Mouse (Mus musculus) kidney, adult 18-20 months (tissue): Measurements from ENCODE around the gene Lrrc28.

Experiments
- DNase-seq: peaks from one replicate; pipeline ENCODE4 v3.0.0; 2021

The Lrrc28 gene

GRCm38 (mm10) chr7:67588743-67589142, 56.3 kb downstream of the Lrrc28 start:
- DNase-seq = no peak

- DNase-seq = no peak
Observed at GRCm38 (mm10) chr7:67586479-67586878, 58.6 kb downstream of the Lrrc28 start.

GRCm38 (mm10) chr7:67583852-67584251, 61.2 kb downstream of the Lrrc28 start:
- no peak for DNase-seq

DNA sequence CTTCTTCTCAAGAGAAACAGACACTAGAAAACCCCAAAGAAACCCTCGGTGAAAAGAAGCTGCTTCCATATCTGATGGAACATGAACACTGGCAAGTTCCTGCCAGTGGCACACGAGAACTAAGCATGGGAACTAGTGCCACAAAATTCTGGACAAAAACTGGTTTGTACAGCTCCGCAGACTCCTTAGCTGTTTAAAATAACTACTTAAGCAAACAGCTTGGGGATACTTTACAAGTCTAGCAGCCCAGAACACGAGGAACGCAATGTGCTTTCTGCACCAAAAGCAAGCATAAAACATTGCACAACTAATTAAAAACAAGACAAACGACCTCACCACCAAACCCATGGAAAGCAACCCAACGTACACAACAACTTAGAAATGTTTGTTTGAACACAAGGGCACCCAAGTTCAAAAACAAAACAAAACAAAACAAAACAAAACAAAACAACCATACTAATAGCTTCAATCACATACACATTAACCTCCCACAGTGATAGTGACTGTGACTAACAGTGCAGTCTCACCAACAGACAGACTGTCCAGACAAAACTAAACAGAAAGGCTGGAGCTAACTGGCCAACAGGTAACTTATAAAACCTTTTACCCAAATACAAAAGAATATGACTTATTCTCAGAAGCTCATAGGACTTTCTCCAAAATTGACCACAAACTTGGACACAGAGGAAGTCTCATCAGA, 66.1 kb downstream of the Lrrc28 start:
- DNase-seq = peak; percentile 42

DNA sequence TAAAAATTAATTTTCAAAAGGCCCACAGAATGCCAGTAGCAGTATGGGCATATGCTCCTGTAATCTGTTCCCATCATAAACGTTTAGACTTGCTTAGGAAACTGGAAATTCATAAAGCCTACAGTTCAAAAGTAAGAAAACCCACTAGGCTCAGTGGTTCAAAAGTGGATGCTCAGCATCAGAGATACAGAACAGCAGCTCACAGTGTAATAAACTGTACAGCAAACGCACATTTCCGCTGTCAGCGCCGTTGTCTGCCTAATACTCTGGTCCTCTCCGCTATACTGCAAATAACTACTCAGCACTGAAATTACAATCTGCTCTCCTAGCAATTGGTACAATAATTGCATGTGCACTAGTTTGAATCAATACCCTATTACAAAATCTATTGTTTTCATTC, 67.0 kb downstream of the Lrrc28 start:
- no peak for DNase-seq

DNA sequence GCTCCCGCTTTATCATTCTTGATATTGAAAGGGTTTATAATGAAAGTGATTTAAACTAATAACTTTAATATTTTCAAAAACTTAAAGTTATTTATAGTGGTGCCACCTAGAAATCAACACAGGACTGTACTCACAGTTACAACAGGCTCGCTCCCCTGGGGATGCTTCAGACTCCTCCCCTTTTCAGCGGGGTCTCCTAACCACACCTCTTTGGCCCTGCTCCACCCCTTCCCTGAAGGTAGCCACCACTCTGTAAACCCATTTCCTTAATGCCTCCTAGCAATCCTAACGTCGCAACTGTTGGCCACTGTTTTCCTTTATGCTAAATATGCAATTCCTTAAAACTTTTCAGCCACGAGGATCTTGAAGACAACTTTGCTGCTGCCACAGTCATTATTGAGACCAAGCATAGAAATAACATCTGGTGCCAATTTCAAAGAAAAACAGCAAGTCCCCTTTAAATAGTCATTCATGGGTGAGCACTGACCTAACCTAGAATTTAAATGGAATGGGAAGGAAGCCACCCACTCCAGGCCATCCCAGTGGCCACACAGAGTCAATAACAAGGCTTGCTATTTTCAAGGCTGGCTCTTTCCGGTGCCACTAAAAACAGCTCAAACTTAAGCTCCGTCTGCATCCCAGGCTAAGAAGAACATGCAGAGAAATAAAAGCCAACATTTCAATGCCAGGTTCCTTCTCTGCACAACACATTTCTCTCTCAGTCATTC, 78.4 kb downstream of the Lrrc28 start:
- no peak for DNase-seq

DNA sequence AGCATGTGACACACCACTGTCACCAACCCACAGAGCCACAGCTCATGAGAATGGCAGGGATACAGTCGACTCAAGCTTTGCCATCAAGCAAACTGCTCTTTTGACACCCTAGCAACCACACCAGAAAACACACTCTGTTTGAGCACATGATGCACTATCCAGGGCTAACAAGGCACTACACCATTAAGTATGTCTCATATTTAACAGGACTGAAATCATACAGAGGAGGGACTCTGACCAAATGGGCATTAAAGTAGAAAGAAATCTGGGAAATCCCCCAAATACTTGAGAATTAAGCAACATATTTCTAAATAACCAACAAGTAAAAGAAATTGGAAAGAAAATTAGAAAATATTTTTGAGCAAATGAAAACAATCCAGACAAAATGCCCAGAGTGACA, 79.9 kb downstream of the Lrrc28 start:
- DNase-seq = no peak

- peak; percentile 70 for DNase-seq
Observed at GRCm38 (mm10) chr7:67562176-67562575, 82.9 kb downstream of the Lrrc28 start.

- DNase-seq = no peak
Observed at GRCm38 (mm10) chr7:67559486-67559885, 85.6 kb downstream of the Lrrc28 start.

GRCm38 (mm10) chr7:67558230-67558629, 86.8 kb downstream of the Lrrc28 start:
- DNase-seq = no peak

GRCm38 (mm10) chr7:67554863-67555262, 90.2 kb downstream of the Lrrc28 start:
- DNase-seq = no peak

GRCm38 (mm10) chr7:67551242-67551641, 93.8 kb downstream of the Lrrc28 start:
- DNase-seq = no peak

DNA sequence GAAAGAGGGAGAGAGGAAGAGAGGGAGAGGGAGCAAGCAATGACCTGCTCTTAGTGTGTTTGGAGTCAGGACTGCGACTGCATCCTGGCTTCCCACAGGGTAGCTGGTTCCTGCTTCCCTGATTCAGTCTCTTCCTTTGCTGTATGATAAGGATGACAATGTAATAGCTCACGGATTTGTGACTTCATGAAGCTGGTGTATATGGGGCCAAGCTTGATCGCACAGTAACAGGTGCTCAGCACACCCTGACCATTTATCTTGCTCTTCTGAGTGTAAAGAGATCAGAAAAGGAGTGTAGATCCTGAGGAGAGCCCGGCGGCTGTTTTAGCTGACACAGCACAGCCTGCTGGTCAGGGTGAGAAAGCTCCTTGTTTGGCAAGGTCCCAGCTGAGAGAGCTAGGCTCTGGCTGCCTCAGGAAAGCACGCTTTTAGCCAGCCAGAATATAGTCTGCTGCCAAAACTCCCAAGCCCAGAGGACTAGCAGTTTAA, 96.0 kb downstream of the Lrrc28 start:
- DNase-seq = peak; percentile 72

DNA sequence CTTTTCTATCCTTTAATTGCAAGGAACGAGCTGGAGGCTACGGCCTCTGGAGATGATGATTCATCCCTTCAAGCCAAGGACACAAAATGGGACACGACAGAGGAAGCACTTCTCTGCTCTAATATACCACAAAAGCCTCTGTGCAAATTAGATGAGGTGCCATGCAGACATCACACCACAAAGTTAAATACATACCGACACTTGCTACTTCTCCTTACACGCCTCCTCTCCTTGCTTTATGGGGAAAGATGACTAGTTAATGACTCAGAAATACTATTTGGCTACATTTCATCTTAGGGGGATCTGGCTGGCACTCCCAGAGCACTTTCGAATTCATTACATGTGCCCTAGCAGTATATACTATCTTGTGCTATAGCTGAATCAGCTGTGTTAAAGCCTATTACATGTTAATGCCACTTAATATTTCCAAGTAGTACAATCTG, 96.4 kb downstream of the Lrrc28 start:
- DNase-seq = no peak

GRCm38 (mm10) chr7:67546282-67546681, 98.8 kb downstream of the Lrrc28 start:
- no peak for DNase-seq

- DNase-seq = no peak
Observed at GRCm38 (mm10) chr7:67544586-67544985, 100.5 kb downstream of the Lrrc28 start.

- DNase-seq = no peak
Observed at GRCm38 (mm10) chr7:67543641-67544040, 101.4 kb downstream of the Lrrc28 start.

GRCm38 (mm10) chr7:67536588-67537372, 108.3 kb downstream of the Lrrc28 start:
- no peak for DNase-seq

DNA sequence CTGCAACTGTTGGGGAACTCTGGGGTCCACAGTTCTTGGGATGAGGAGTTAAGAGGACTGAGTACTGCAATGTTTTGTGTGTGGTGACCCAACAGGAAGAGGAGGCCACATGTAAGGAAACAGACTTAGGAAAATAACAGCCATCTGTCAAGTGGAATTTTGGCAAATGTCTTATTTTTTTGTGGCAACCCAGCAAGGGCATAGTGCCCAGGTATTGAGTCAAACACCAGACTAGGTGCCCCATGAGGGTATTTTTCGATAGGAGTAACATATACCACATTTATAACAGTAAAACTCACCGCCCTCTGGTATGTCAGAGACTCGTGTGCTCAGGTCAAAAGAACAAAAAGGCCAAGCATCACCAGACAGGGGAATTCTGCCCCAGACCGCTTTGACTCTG, 109.1 kb downstream of the Lrrc28 start:
- no peak for DNase-seq

DNA sequence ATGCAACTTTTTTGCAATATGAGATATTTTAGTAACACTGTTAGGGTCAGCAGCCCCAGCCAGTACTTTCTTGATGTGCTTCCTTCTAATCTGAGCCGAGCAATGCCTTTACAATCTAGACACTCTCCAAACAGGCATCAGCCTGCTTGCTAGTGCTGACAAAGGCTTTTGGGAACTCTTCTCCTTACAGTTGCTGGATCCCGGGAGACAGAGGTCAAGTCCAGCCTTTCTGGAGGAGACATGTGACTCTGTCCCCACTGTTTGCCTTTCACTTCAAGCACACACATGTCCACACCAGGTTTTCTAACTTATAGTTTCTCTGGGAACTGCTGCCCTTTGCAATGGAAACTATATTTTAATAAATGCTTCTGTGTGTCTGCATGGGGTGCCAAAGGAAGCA, 114.1 kb downstream of the Lrrc28 start:
- DNase-seq = no peak

DNA sequence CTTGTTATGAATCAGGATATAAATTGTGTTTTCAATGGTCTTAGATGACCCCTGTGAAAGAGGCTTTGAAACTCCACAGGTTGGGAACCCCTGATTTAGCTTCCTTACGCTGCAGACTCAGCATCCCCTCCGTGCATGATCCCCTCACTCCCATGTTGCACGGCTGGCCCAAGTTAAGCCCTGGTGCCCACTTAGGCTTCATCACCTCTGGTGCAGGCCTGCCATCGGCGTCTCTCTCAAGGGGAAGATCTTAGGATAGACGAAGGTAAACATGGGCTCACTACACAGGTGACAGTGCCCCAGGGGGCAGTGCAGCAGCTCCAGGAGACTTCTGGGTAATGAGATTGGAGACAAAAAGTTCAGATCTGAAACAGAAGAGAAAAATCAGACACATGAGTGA, 115.7 kb downstream of the Lrrc28 start:
- no peak for DNase-seq

GRCm38 (mm10) chr7:67528821-67529221, 116.2 kb downstream of the Lrrc28 start:
- no peak for DNase-seq

GRCm38 (mm10) chr7:67528063-67528811, 116.8 kb downstream of the Lrrc28 start:
- DNase-seq = peak; percentile 81
